Mouse (Mus musculus) CH12.LX (cell line): ENCODE measurements around the gene Pebp1. TPM values are rescaled to one million over a fixed set of nuclear protein-coding genes. Genes with fewer than 3 reads are reported as not detected.

ENCODE experiments used
- DNase-seq: peaks from one replicate; pipeline ENCODE4 v3.0.0-alpha.2; 2013; ENCODE audit errors: extremely low read depth
- H3K27ac ChIP-seq: 2 replicates; pipeline ENCODE4 v1.5.1; 2012; ENCODE audit warnings: low read depth, mild to moderate bottlenecking, control low read depth, moderate library complexity; ENCODE audit not compliant: insufficient read depth
- H3K27me3 ChIP-seq: replicated peaks from 2 replicates; pipeline ENCODE3; 2012; ENCODE audit warnings: inconsistent platforms
- H3K36me3 ChIP-seq, 2 experiments: replicated peaks in 1 of 2; 2 replicates each; pipeline versions ENCODE3 to v1.6.1; 2012; ENCODE audit warnings: inconsistent platforms in 1 of 2, low read length in 1 of 2, mild to moderate bottlenecking in 1 of 2, mixed read lengths in 1 of 2, moderate library complexity in 1 of 2; ENCODE audit not compliant: control insufficient read depth in 1 of 2, insufficient read depth in 1 of 2
- H3K4me1 ChIP-seq, 2 experiments: 2 replicates each; pipeline ENCODE4 v1.6.1; 2012; ENCODE audit warnings: inconsistent platforms in 1 of 2, moderate library complexity in 1 of 2; ENCODE audit not compliant: insufficient read depth in 2 of 2, control insufficient read depth in 1 of 2
- H3K4me2 ChIP-seq: 2 replicates; pipeline ENCODE4 v1.6.1; 2012; ENCODE audit warnings: low read depth, mild to moderate bottlenecking, control low read depth; ENCODE audit not compliant: poor library complexity, insufficient read depth, severe bottlenecking
- H3K4me3 ChIP-seq, 3 experiments: fragments of 150-350 bp in 1 of 3; sonication (generic) in 1 of 3; replicated peaks in 1 of 3; 2 replicates each; pipeline versions ENCODE3 to v1.5.1; 2011 to 2012; ENCODE audit warnings: low read depth in 2 of 3, low read length in 2 of 3, mild to moderate bottlenecking in 2 of 3, moderate library complexity in 2 of 3, control low read depth in 1 of 3, improper control_type of control experiment in 1 of 3, inconsistent platforms in 1 of 3, mixed read lengths in 1 of 3; ENCODE audit not compliant: poor library complexity in 1 of 3
- H3K79me2 ChIP-seq: replicated peaks from 2 replicates; pipeline ENCODE4 v1.6.1; 2012; ENCODE audit warnings: mild to moderate bottlenecking, moderate library complexity; ENCODE audit not compliant: control insufficient read depth, poor library complexity, insufficient read depth, severe bottlenecking; ENCODE audit errors: extremely low read depth
- H3K9ac ChIP-seq: 2 replicates; pipeline ENCODE4 v1.6.1; 2012; ENCODE audit warnings: low read depth, mild to moderate bottlenecking, control low read depth, moderate library complexity; ENCODE audit not compliant: insufficient read depth
- H3K9me3 ChIP-seq: replicated peaks from 2 replicates; pipeline ENCODE3; 2012; ENCODE audit warnings: low read length, inconsistent platforms, mixed read lengths
- CHD1 ChIP-seq: IDR thresholded peaks from 2 replicates; pipeline ENCODE4 v1.6.1; 2012; ENCODE audit warnings: low read depth, low read length, improper control_type of control experiment, inconsistent platforms
- CTCF ChIP-seq, 2 experiments: IDR thresholded peaks in 1 of 2; conservative IDR thresholded peaks in 1 of 2; 2 replicates each; pipeline ENCODE4 v1.5.1; 2011 to 2012; ENCODE audit warnings: low read depth in 2 of 2, low read length in 2 of 2, improper control_type of control experiment in 1 of 2, inconsistent platforms in 1 of 2, mild to moderate bottlenecking in 1 of 2, moderate library complexity in 1 of 2
- GABPA ChIP-seq: IDR thresholded peaks from 2 replicates; pipeline ENCODE4 v1.6.1; 2012; ENCODE audit warnings: low read depth, low read length, improper control_type of control experiment, inconsistent platforms; ENCODE audit not compliant: insufficient replicate concordance
- IRF4 ChIP-seq: IDR thresholded peaks from 2 replicates; pipeline ENCODE4 v1.6.1; 2014; ENCODE audit warnings: low read depth, mild to moderate bottlenecking, inconsistent platforms, low read length, improper control_type of control experiment
- MAZ ChIP-seq: IDR thresholded peaks from 2 replicates; pipeline ENCODE4 v1.6.1; 2012; ENCODE audit warnings: low read depth, mild to moderate bottlenecking, inconsistent platforms, low read length, improper control_type of control experiment, moderate library complexity
- RAD21 ChIP-seq: IDR thresholded peaks from 2 replicates; pipeline ENCODE4 v1.6.1; 2011; ENCODE audit warnings: low read depth, mild to moderate bottlenecking, low read length, improper control_type of control experiment, moderate library complexity
- RCOR1 ChIP-seq: conservative IDR thresholded peaks from 2 replicates; pipeline ENCODE4 v1.6.1; 2012; ENCODE audit warnings: low read depth, mild to moderate bottlenecking, inconsistent platforms, low read length, improper control_type of control experiment
- SMC3 ChIP-seq: IDR thresholded peaks from 2 replicates; pipeline ENCODE4 v1.6.1; 2011; ENCODE audit warnings: low read depth, low read length, improper control_type of control experiment
- TCF12 ChIP-seq: IDR thresholded peaks from 2 replicates; pipeline ENCODE4 v1.6.1; 2014; ENCODE audit warnings: low read depth, mild to moderate bottlenecking, inconsistent platforms, low read length, improper control_type of control experiment
- ZC3H11A ChIP-seq: IDR thresholded peaks from 2 replicates; pipeline ENCODE4 v1.6.1; 2012; ENCODE audit warnings: low read depth, mild to moderate bottlenecking, inconsistent platforms, low read length, improper control_type of control experiment
- dilution Hi-C: fragments of 300-500 bp; cut with MboI; formaldehyde crosslinking; loops from 2 replicates; pipeline ENCODE4 v1.14.3; 2020; ENCODE audit warnings: low sequenced_read_pairs; ENCODE audit not compliant: extremely low pct_unique_long_range_greater_than_20kb, extremely low pct_ligation_motif_present
- in situ Hi-C: fragments of 300-500 bp; cut with MboI; formaldehyde crosslinking; loops from 3 replicates; pipeline ENCODE4 v1.14.3; 2019; ENCODE audit warnings: low sequenced_read_pairs, low pct_ligation_motif_present, low pct_unique_long_range_greater_than_20kb, mixed read lengths
- polyA plus RNA-seq: library from polyadenylated mRNA; unstranded; fragments of >175 nt; gene quantifications from 2 replicates; pipeline ENCODE4 v1.2.1, GENCODE M21; 2012; ENCODE audit warnings: low read depth; ENCODE audit not compliant: insufficient read length
- total RNA-seq, 2 experiments: library from RNA; depleted of rRNA; stranded (reverse); fragments of 300-350 nt in 1 of 2; fragments of >200 nt in 1 of 2; gene quantifications; 2 replicates each; pipeline ENCODE4 v1.2.3; 2012 to 2014

The Pebp1 gene
- total and polyA plus RNA-seq, 3 experiments = 393 to 710 (median 585) TPM

DNA sequence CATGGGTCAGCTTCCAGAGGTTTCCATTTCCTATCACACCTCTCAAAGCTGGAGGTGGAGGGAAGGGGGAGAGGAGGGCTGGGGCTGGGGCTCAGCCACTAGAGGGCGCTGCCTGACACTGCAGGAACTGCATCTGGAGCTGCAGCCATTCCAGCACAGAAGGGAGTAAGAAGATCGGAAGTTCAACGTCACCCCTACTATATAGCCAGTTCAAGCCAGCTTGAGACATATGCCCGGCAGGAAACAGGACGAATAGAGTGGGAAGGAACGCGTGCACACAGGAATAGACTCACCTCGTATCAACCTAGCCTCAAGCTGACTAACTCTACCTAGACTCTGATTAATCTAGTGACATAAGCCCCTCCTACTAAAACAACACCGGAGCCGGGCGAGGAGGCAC is 20.3 kb upstream of the Pebp1 start:
- no peaks in the 10 kb centered on the region for H3K4me1 ChIP-seq
- no peaks in the 10 kb centered on the region for H3K27me3 ChIP-seq
- peaks cover 6% of the 10 kb centered on the region for H3K9me3 ChIP-seq
- H3K4me2 ChIP-seq = no peak overlapping the region
- peak; percentile 59 for DNase-seq
- dilution Hi-C loops = no loop called here
- H3K9ac ChIP-seq = no peak overlapping the region
- no peaks in the 10 kb centered on the region for H3K36me3 ChIP-seq
- peak; percentile 70 for TF ChIP-seq SMC3
- peak; percentile 23; the same call in 1 of the 2 replicates for TF ChIP-seq IRF4
- 0 out of 2 replicates have a peak, but pooled peaks have one; percentile 1 for TF ChIP-seq ZC3H11A
- TF ChIP-seq RAD21 = peak; percentile 72
- no peak; the same call in 1 of the 2 replicates for TF ChIP-seq MAZ
- TF ChIP-seq CTCF (conservative IDR thresholded peaks at IDR 0.05 in 1 of 2, IDR thresholded peaks at IDR 0.05 in 1 of 2; ENCODE audit: low read depth in 2 of 2, low read length in 2 of 2) = peak; percentile 61 to 81
- TF ChIP-seq TCF12 = 0 out of 2 replicates have a peak, but pooled peaks have one; percentile 31
- TF ChIP-seq GABPA = no peak
- H3K79me2 ChIP-seq = no peaks in the 10 kb centered on the region
- in situ Hi-C loops = loop anchor here (5.0 kb wide), 1 partner anchor 185 kb away; no protein-coding TSS in a partner anchor
- H3K27ac ChIP-seq = no peak overlapping the region
- no peak overlapping the region for H3K4me3 ChIP-seq

DNA sequence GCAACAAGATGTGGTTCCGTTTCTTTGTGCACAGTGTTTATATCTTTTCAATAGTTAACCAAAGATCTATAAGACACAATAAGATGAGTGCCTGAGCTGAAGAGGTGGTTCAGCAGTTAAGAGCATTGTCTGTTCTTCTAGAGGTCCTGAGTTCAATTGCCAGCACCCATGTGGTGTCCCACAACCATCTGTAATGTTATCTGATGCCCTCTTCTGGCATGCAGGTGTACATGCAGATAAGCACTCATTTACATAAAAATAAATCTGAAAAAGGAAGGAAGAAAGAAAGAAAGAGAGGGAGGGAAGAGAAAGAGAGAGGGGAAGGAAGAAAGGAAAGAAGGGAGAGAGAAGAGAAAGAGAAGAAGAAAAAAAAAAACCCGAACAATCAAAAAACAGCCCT is 19.4 kb upstream of the Pebp1 start:
- Histone ChIP-seq H3K4me2 (no peak overlapping the region), H3K79me2 (no peaks in the 10 kb centered on the region), H3K36me3 (no peaks in the 10 kb centered on the region), H3K4me3 (no peak overlapping the region), H3K27me3 (no peaks in the 10 kb centered on the region), H3K4me1 (no peaks in the 10 kb centered on the region), H3K9me3 (peaks cover 6% of the 10 kb centered on the region), H3K9ac (no peak overlapping the region), H3K27ac (no peak overlapping the region)
- TF ChIP-seq RCOR1 (no peak), CTCF (conservative IDR thresholded peaks at IDR 0.05 in 1 of 2, IDR thresholded peaks at IDR 0.05 in 1 of 2; ENCODE audit: low read depth in 2 of 2, low read length in 2 of 2) (peak in 1 of 2 experiments; percentile 21; a peak in 1 of 4 replicates)
- dilution Hi-C loops = no loop called here
- in situ Hi-C loops = loop anchor here (5.0 kb wide), 1 partner anchor 185 kb away; no protein-coding TSS in a partner anchor
- no peak for DNase-seq

DNA sequence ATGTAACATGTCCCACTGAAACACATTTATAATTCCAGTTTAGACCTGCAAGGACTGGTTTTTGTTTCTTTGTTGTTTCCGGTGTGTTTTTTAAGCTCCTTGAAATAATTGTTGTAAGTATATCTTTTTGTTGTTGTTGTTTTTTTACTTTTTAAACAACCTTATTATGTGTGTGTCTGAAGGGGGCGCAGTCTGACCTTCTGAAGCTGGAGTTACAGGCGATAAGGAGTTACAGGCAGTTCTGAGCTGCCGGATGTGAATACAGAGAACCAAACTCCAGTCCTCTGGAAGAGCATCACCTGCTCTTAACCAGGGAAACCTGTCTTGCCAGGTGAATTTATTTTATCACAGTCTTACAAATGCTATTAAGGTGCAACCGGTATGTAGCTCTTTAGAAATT is 18.3 kb upstream of the Pebp1 start:
- Histone ChIP-seq H3K36me3 (no peaks in the 10 kb centered on the region), H3K4me3 (no peak overlapping the region), H3K9me3 (peaks cover 6% of the 10 kb centered on the region), H3K4me1 (no peaks in the 10 kb centered on the region), H3K4me2 (no peak overlapping the region), H3K79me2 (no peaks in the 10 kb centered on the region), H3K9ac (no peak overlapping the region), H3K27me3 (no peaks in the 10 kb centered on the region), H3K27ac (no peak overlapping the region)
- no peak for DNase-seq
- in situ Hi-C loops (loop anchor here (5.0 kb wide), 1 partner anchor 187 kb away; no protein-coding TSS in a partner anchor), dilution Hi-C loops (no loop called here)
- TF ChIP-seq CTCF (conservative IDR thresholded peaks at IDR 0.05 in 1 of 2, IDR thresholded peaks at IDR 0.05 in 1 of 2; ENCODE audit: low read depth in 2 of 2, low read length in 2 of 2) (peak in 1 of 2 experiments; percentile 8; a peak in 1 of 4 replicates), CHD1 (no peak)
